Mouse (Mus musculus) CH12.LX (cell line): ENCODE results near the gene Hist1h2bg. TPM values are rescaled to one million over a fixed set of nuclear protein-coding genes. Genes with fewer than 3 reads are reported as not detected.

Experiments
- DNase-seq: peaks from one replicate; pipeline ENCODE4 v3.0.0-alpha.2; 2013; ENCODE audit errors: extremely low read depth
- H3K27ac ChIP-seq: 2 replicates; pipeline ENCODE4 v1.5.1; 2012; ENCODE audit warnings: low read depth, mild to moderate bottlenecking, control low read depth, moderate library complexity; ENCODE audit not compliant: insufficient read depth
- H3K27me3 ChIP-seq: replicated peaks from 2 replicates; pipeline ENCODE3; 2012; ENCODE audit warnings: inconsistent platforms
- H3K36me3 ChIP-seq, 2 experiments: replicated peaks in 1 of 2; 2 replicates each; pipeline versions ENCODE3 to v1.6.1; 2012; ENCODE audit warnings: inconsistent platforms in 1 of 2, low read length in 1 of 2, mild to moderate bottlenecking in 1 of 2, mixed read lengths in 1 of 2, moderate library complexity in 1 of 2; ENCODE audit not compliant: control insufficient read depth in 1 of 2, insufficient read depth in 1 of 2
- H3K4me1 ChIP-seq, 2 experiments: 2 replicates each; pipeline ENCODE4 v1.6.1; 2012; ENCODE audit warnings: inconsistent platforms in 1 of 2, moderate library complexity in 1 of 2; ENCODE audit not compliant: insufficient read depth in 2 of 2, control insufficient read depth in 1 of 2
- H3K4me2 ChIP-seq: 2 replicates; pipeline ENCODE4 v1.6.1; 2012; ENCODE audit warnings: low read depth, mild to moderate bottlenecking, control low read depth; ENCODE audit not compliant: poor library complexity, insufficient read depth, severe bottlenecking
- H3K4me3 ChIP-seq, 3 experiments: fragments of 150-350 bp in 1 of 3; sonication (generic) in 1 of 3; replicated peaks in 1 of 3; 2 replicates each; pipeline versions ENCODE3 to v1.5.1; 2011 to 2012; ENCODE audit warnings: low read depth in 2 of 3, low read length in 2 of 3, mild to moderate bottlenecking in 2 of 3, moderate library complexity in 2 of 3, control low read depth in 1 of 3, improper control_type of control experiment in 1 of 3, inconsistent platforms in 1 of 3, mixed read lengths in 1 of 3; ENCODE audit not compliant: poor library complexity in 1 of 3
- H3K79me2 ChIP-seq: replicated peaks from 2 replicates; pipeline ENCODE4 v1.6.1; 2012; ENCODE audit warnings: mild to moderate bottlenecking, moderate library complexity; ENCODE audit not compliant: control insufficient read depth, poor library complexity, insufficient read depth, severe bottlenecking; ENCODE audit errors: extremely low read depth
- H3K9ac ChIP-seq: 2 replicates; pipeline ENCODE4 v1.6.1; 2012; ENCODE audit warnings: low read depth, mild to moderate bottlenecking, control low read depth, moderate library complexity; ENCODE audit not compliant: insufficient read depth
- H3K9me3 ChIP-seq: replicated peaks from 2 replicates; pipeline ENCODE3; 2012; ENCODE audit warnings: low read length, inconsistent platforms, mixed read lengths
- ELF1 ChIP-seq: IDR thresholded peaks from 2 replicates; pipeline ENCODE4 v1.6.1; 2014; ENCODE audit warnings: low read depth, mild to moderate bottlenecking, inconsistent platforms, low read length, improper control_type of control experiment
- EP300 ChIP-seq: IDR thresholded peaks from 2 replicates; pipeline ENCODE4 v1.6.1; 2011; ENCODE audit warnings: low read length, improper control_type of control experiment
- HCFC1 ChIP-seq: IDR thresholded peaks from 2 replicates; pipeline ENCODE4 v1.6.1; 2012; ENCODE audit warnings: low read depth, mild to moderate bottlenecking, inconsistent platforms, low read length, improper control_type of control experiment
- MAZ ChIP-seq: IDR thresholded peaks from 2 replicates; pipeline ENCODE4 v1.6.1; 2012; ENCODE audit warnings: low read depth, mild to moderate bottlenecking, inconsistent platforms, low read length, improper control_type of control experiment, moderate library complexity
- POLR2AphosphoS2 ChIP-seq: IDR thresholded peaks from 2 replicates; pipeline ENCODE4 v1.6.1; 2011; ENCODE audit warnings: low read depth, low read length, improper control_type of control experiment
- RAD21 ChIP-seq: IDR thresholded peaks from 2 replicates; pipeline ENCODE4 v1.6.1; 2011; ENCODE audit warnings: low read depth, mild to moderate bottlenecking, low read length, improper control_type of control experiment, moderate library complexity
- SMC3 ChIP-seq: IDR thresholded peaks from 2 replicates; pipeline ENCODE4 v1.6.1; 2011; ENCODE audit warnings: low read depth, low read length, improper control_type of control experiment
- TBP ChIP-seq: conservative IDR thresholded peaks from 2 replicates; pipeline ENCODE4 v1.6.1; 2011; ENCODE audit warnings: low read depth, low read length, improper control_type of control experiment
- UBTF ChIP-seq: IDR thresholded peaks from 2 replicates; pipeline ENCODE4 v1.6.1; 2012; ENCODE audit warnings: low read depth, mild to moderate bottlenecking, inconsistent platforms, low read length, improper control_type of control experiment, moderate library complexity
- ZKSCAN1 ChIP-seq: IDR thresholded peaks from 2 replicates; pipeline ENCODE4 v1.6.1; 2012; ENCODE audit warnings: low read depth, inconsistent platforms, low read length, improper control_type of control experiment, borderline replicate concordance
- dilution Hi-C: fragments of 300-500 bp; cut with MboI; formaldehyde crosslinking; loops from 2 replicates; pipeline ENCODE4 v1.14.3; 2020; ENCODE audit warnings: low sequenced_read_pairs; ENCODE audit not compliant: extremely low pct_unique_long_range_greater_than_20kb, extremely low pct_ligation_motif_present
- in situ Hi-C: fragments of 300-500 bp; cut with MboI; formaldehyde crosslinking; loops from 3 replicates; pipeline ENCODE4 v1.14.3; 2019; ENCODE audit warnings: low sequenced_read_pairs, low pct_ligation_motif_present, low pct_unique_long_range_greater_than_20kb, mixed read lengths
- polyA plus RNA-seq: library from polyadenylated mRNA; unstranded; fragments of >175 nt; gene quantifications from 2 replicates; pipeline ENCODE4 v1.2.1, GENCODE M21; 2012; ENCODE audit warnings: low read depth; ENCODE audit not compliant: insufficient read length
- total RNA-seq, 2 experiments: library from RNA; depleted of rRNA; stranded (reverse); fragments of 300-350 nt in 1 of 2; fragments of >200 nt in 1 of 2; gene quantifications; 2 replicates each; pipeline ENCODE4 v1.2.3; 2012 to 2014

The Hist1h2bg gene
- total and polyA plus RNA-seq, 3 experiments, result 9.4 to 3,252 (median 136) TPM

DNA sequence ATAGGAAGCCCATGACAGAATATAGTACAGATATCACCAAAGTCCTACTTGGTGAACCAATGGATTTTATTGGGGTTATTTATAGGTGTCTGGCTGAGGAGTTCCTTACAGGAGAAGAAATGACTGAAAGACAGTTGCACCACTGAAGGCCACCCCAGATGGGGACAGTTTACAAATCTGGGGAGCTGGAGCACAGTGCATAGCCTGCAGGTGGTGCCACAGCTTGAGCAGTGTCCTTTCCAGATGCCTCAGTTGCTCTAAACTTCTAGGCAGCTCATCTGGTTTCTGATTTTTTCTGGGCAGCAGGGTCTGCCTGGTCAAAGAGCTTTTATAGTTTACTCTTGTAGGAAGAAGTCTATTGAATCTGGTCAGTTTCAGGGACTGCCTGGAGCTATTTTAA, 38.6 kb downstream of the Hist1h2bg start:
- Histone ChIP-seq H3K4me1 (peaks cover 5 to 13% of the 10 kb centered on the region in 2 experiments; a peak in 3 of 4 replicates), H3K9ac (no peak overlapping the region)
- in situ Hi-C loops (no loop called here), dilution Hi-C loops (no loop called here)
- no peak for TF ChIP-seq MAZ
- TF ChIP-seq UBTF, result no peak
- TF ChIP-seq ELF1, result no peak
- TF ChIP-seq, all 38 proteins: peak for 0
- H3K79me2 ChIP-seq, result no peaks in the 10 kb centered on the region
- DNase-seq, result no peak
- no peak overlapping the region for H3K4me3 ChIP-seq
- no peaks in the 10 kb centered on the region for H3K27me3 ChIP-seq
- no peak overlapping the region for H3K4me2 ChIP-seq
- H3K36me3 ChIP-seq, result peaks cover 2 to 32% of the 10 kb centered on the region in 2 experiments
- H3K9me3 ChIP-seq, result no peaks in the 10 kb centered on the region
- H3K27ac ChIP-seq, result no peak overlapping the region

DNA sequence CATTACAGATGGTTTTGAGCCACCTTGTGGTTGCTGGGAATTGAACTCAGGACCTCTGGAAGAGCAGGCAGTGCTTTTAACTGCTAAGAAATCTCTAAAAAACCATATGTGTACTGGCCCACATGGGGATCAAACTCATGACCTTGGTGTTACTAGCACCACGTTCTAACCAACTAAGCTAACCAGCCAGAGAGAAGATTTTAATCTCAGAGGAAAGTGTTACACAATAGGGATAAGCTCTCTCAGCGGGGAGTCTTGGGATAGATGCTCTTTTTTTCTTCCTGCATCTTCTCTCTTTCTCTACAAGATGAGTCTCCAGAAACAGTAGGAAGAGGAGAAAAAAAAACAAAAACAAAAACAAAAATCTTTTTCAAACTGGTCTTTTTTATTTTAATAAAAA, 39.2 kb downstream of the Hist1h2bg start:
- Histone ChIP-seq H3K27me3 (no peaks in the 10 kb centered on the region), H3K79me2 (no peaks in the 10 kb centered on the region), H3K36me3 (peaks cover 2 to 27% of the 10 kb centered on the region in 2 experiments), H3K4me1 (peaks cover 8 to 16% of the 10 kb centered on the region in 2 experiments; a peak in 3 of 4 replicates), H3K4me2 (no peak overlapping the region), H3K9ac (no peak overlapping the region), H3K9me3 (no peaks in the 10 kb centered on the region), H3K4me3 (no peak overlapping the region)
- no peak for DNase-seq
- in situ Hi-C loops, result no loop called here
- TF ChIP-seq TBP (peak; percentile 90), ZKSCAN1 (no peak)
- TF ChIP-seq, all 38 proteins: peak for 1
- dilution Hi-C loops, result no loop called here
- H3K27ac ChIP-seq, result no peak overlapping the region

GRCm38 (mm10) chr13:23611638-23612037, 40.4 kb downstream of the Hist1h2bg start:
- DNase-seq, result no peak
- no peaks in the 10 kb centered on the region for H3K79me2 ChIP-seq
- no peak for TF ChIP-seq RAD21
- no peak for TF ChIP-seq SMC3
- TF ChIP-seq EP300, result no peak
- no peak for TF ChIP-seq ZKSCAN1
- TF ChIP-seq POLR2AphosphoS2, result no peak
- no peak for TF ChIP-seq HCFC1
- no peak for TF ChIP-seq ELF1
- TF ChIP-seq, all 38 proteins: peak for 0
- H3K27me3 ChIP-seq, result no peaks in the 10 kb centered on the region
- no peak overlapping the region for H3K27ac ChIP-seq
- dilution Hi-C loops (no loop called here), in situ Hi-C loops (no loop called here)
- peaks cover 2 to 28% of the 10 kb centered on the region in 2 experiments for H3K36me3 ChIP-seq
- no peak overlapping the region for H3K4me3 ChIP-seq
- H3K4me1 ChIP-seq, result peaks cover 10 to 20% of the 10 kb centered on the region in 2 experiments; a peak in 3 of 4 replicates
- H3K9ac ChIP-seq, result no peak overlapping the region
- no peak overlapping the region for H3K4me2 ChIP-seq
- H3K9me3 ChIP-seq, result no peaks in the 10 kb centered on the region
